Mouse (Mus musculus) gastrocnemius, postnatal 25 days (tissue): ENCODE measurements around the gene Smpd1. TPM values are rescaled to one million over a fixed set of nuclear protein-coding genes. Genes with fewer than 3 reads are reported as not detected.

Experiments
- DNase-seq: peaks from one replicate; pipeline ENCODE4 v3.0.0; 2022
- long read RNA-seq, 2 experiments: library from polyadenylated mRNA; stranded (forward); transcript quantifications; one replicate each; pipeline ENCODE4 v2.0.0; 2021
- total RNA-seq, 2 experiments: library from RNA; stranded (reverse); gene quantifications; 1 replicate in 1 of 2; 2 replicates in 1 of 2; pipeline ENCODE4 v1.2.3; 2021

Smpd1 gene
- 10 to 100 TPM; 48.6 to 51.5 TPM for total RNA-seq
- long read RNA-seq, experiment 1, transcript Smpd1-201 (6 exons, 2,412 nt), result major isoform, 57 of 67 reads
- long read RNA-seq, experiment 1, partial matches to known transcripts, result 8 of 67 reads
- long read RNA-seq, experiment 1, other reads (novel, unspliced or antisense), result 2 of 67 reads
- long read RNA-seq, experiment 2, transcript Smpd1-201 (6 exons, 2,412 nt), result major isoform, 99 of 107 reads
- long read RNA-seq, experiment 2, partial matches to known transcripts, result 6 of 107 reads
- long read RNA-seq, experiment 2, other reads (novel, unspliced or antisense), result 2 of 107 reads

GRCm38 (mm10) chr7:105554212-105554942, at the start of gene Smpd1:
Gene Smpd1, plus strand, starts transcription at chr7:105554360.
- peak; percentile 93 for DNase-seq

- no peak for DNase-seq
Measured at GRCm38 (mm10) chr7:105507257-105507656, 46.9 kb upstream of the Smpd1 start.

GRCm38 (mm10) chr7:105510143-105510542, 44.0 kb upstream of the Smpd1 start:
- no peak for DNase-seq

GRCm38 (mm10) chr7:105513845-105514291, 40.3 kb upstream of the Smpd1 start:
- no peak for DNase-seq

GRCm38 (mm10) chr7:105514561-105514960, 39.6 kb upstream of the Smpd1 start:
- no peak for DNase-seq

DNA sequence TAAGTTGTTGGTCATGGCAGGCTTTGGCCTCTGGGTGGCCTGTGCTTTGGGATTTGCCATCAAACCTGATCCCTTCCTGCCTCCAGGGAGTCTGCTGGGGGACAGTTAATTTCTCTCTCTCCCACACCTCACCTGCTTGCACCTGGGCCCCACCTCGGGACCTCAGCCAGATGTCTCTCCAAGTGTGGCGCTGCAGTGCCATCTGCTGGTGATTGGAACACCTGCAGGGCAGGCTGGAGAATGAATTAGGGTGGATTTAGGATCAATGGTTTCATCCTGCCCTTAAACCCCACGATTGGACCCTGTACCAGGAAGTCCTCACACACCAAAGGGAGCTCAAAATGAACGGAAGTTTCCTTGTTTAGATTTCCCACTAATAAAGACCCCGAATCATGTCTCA, 39.0 kb upstream of the Smpd1 start:
- DNase-seq, result no peak

DNA sequence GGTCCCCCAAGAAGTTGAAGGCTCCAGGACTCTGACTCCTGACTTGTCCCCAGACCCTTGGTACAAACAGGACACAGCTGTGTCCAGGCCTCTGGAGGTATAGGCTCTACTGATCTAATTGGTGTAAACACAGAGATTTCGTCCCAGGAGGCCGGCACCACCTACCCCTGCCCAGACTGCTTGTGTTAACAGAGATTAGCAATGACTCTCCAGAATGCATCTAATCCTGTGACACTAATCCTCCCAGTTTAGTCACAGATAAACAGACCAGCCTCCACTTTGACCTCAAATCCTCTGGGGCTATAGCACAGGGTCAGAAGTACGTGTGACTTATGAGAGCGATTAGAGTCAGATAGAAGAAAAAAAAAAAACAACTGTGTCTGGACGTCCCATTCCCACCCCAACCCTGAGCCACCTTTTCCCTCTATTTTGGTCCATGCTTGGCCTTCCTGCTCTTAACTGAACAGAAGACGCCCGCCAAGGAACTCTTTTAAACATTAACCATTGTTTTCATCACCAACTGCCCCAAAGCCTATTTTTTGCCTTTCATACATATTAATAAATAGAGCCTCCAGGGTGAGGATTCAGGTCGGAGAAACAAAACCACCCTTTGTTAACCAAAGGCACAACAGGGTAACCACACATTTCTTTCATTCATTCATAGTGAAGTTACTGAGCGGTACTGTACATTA, 37.3 kb upstream of the Smpd1 start:
- no peak for DNase-seq

GRCm38 (mm10) chr7:105519336-105519735, 34.8 kb upstream of the Smpd1 start:
- no peak for DNase-seq

GRCm38 (mm10) chr7:105519771-105520170, 34.4 kb upstream of the Smpd1 start:
- DNase-seq, result no peak

GRCm38 (mm10) chr7:105520201-105520600, 34.0 kb upstream of the Smpd1 start:
- no peak for DNase-seq

DNA sequence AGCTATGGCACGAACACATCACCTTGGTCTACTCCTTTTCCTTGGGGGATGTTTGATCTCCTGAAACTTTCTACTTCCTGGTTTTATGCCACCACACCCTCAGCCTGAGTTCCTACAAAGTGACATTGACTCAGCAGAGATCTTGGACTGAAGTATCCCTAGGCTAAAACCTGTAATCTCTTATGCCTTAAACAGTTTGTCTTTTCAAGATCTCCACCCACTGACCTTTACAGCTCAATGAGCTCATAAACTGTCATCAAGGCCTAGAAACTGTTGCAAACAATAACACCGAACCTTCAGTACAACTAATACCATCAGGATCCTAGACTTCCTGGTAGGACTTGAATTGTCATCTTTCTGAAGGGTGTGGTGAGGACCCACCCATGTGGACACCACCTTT, 29.9 kb upstream of the Smpd1 start:
- DNase-seq, result no peak

DNA sequence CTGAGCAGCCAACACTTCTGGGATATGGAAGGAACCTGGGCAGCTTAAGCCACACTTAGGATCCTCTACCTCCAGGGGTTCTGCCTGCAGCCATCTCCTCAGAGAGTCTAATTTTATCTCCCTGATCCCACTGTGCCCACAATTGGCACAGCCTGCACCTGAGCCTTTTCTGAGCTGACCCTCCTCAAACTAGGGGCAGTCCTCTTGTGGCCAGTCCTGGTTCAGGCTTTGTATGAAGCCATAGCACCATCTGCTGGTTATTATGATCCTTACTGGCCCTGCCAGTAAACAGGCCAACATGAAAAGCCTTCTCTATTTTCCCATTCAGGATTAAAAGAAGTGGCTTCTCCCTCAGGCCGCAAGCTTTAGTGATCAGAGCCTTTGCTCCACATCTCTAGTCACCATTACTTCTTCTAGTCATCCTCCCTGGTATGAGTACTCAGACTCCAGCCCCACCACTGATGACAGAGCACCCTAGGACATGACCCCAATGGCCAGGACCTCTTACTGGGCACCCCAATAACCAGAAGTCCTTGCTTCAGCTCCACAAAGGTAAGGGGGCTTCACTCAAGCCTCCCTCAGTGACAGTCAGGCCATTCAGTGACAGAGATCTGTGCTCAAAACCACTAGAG, 26.7 kb upstream of the Smpd1 start:
- no peak for DNase-seq

DNA sequence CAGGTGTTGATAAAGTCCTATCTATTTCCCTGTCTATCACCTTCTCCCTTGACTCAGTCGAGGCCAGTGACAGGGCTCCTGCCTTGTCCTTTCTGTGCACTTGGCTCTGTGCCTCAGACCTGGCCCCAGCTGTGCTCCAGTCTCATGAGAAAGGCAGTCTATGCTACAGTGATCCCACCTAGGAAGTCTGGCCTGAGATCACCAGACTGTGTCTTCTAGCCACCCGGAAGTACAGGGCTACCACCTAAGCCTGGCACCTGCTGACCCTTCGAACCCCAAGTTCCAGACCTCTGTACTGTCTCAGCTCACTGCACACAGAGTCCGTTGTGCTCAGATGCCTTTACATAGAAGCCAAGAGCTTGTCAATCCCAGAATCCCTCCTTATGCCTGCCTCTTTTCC, 26.1 kb upstream of the Smpd1 start:
- DNase-seq, result no peak

GRCm38 (mm10) chr7:105534162-105534561, 20.0 kb upstream of the Smpd1 start:
- DNase-seq, result no peak

GRCm38 (mm10) chr7:105545986-105546385, 8.2 kb upstream of the Smpd1 start:
- DNase-seq, result no peak

DNA sequence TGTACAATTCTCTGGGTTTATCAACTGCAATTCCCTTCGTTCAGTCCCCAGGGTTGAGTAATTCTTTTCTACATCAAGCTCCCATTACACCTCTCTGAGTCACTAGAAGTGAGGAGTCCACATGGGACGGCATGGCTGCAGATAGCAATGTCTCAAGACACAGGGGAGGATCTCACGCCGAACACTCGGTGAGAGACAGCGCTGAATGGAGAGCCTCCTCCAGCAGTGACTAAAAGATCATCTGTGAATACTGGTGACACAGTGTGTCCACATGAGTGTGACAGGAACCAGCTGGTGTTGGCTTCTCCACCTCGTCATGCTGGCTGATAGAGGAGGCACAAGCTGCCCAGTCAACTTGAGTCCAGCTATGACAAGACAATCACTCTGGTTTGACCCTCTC, 6.2 kb upstream of the Smpd1 start:
- DNase-seq, result no peak

DNA sequence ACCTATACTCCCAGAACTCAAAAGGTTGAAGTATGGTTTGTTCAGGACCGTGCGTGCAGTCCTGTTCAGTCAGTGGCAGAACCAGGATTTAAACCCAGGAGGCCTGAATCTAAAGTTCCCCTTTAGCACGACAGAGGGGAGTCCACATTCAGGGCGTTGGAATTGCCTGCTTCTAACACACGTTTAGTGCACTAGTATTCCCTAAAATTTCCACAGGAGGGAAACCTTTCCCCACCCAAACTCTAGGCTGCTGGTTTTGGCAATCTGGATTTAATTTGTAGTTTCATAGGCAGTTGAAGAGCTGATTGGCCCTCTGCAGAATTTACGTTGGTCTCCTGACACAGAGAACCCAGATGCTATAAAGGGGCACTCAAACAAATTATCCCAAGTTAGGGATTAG, 5.1 kb upstream of the Smpd1 start:
- DNase-seq, result no peak

DNA sequence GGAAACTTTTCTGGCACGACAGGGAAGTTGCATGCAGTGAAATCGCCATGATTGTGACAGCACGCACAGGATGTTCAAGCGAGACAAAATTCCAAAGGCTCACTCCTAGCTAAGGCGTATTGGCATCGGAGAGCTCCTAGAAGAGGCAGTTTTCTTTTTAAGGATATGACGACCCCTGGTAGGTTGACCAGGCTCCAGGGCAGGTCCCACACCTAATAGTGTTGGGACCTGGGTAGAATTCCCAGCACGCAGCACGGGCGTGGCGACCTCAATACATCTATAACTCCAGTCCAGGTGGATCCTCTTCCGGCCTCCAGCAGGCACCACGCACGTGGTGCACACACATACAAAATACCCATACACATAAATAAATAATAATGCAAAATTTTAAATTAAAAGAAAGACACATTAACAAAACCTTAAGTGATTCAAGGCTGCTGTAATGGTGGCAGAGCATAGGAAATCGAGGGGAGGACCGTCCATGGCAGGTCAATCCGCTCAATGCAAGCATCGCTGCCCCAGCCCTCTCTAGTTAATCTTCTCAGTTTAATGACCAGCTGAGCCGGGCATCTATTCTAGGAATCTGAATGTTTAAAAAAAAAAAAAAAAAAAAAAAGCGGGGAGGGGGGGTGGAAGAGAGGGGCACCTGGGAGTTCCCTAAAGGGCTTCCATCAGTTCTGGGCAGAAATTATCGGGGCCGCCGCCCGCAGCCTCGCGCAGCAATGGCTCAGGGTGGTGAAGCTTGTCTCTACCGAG, 526 bp upstream of the Smpd1 start:
- DNase-seq, result no peak

DNA sequence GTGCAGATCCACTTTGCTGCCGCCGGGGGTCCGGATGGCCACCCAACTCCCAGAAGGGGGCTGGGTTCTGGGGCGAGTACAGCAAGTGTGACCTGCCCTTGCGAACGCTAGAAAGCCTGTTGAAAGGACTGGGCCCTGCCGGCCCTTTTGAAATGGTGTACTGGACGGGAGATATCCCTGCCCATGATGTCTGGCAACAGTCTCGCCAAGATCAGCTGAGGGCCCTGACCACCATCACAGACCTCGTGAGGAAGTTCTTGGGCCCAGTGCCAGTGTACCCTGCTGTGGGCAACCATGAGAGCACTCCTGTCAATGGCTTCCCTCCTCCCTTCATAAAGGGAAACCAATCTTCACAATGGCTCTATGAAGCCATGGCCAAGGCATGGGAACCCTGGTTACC, 1.4 kb downstream of the Smpd1 start:
- DNase-seq, result no peak

DNA sequence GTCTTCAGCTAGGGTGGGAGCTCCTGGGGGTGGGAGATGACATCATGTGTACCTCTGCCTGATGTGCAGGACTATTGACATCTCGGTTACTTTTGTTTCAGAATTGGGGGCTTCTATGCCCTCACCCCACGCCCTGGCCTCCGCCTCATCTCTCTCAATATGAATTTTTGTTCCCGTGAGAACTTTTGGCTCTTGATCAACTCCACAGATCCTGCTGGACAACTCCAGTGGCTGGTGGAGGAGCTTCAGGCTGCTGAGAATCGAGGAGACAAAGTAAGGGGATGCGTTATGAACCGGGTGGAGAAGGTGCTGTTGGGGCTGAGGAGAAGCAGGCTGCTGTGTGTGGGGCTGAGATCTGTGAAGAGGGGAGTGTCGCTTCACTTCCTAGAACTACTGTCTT, 2.2 kb downstream of the Smpd1 start:
- no peak for DNase-seq

DNA sequence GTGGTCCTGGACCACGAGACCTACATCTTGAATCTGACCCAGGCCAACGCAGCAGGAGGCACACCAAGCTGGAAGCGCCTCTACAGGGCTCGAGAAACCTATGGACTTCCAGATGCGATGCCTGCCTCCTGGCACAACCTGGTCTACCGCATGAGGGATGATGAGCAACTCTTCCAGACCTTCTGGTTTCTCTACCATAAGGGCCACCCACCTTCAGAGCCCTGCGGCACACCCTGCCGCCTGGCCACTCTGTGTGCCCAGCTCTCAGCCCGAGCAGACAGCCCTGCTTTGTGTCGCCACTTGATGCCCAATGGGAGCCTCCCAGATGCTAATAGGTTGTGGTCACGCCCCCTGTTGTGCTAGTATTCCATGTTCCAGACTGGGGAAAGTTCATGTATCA, 3.5 kb downstream of the Smpd1 start:
- DNase-seq, result no peak

GRCm38 (mm10) chr7:105559016-105559415, 4.9 kb downstream of the Smpd1 start:
- no peak for DNase-seq
